Mouse (Mus musculus) kidney, adult 2 months (tissue): ENCODE results near the gene Heatr6.

Experiments used
- CTCF ChIP-seq: fragments of 200-500 bp; conservative IDR thresholded peaks from 2 replicates; pipeline ENCODE4 v1.5.1; 2011; ENCODE audit warnings: low read depth, mild to moderate bottlenecking, control low read depth, low read length, moderate library complexity, mixed read lengths; ENCODE audit not compliant: insufficient read depth, insufficient read length
- POLR2A ChIP-seq: fragments of 200-500 bp; IDR thresholded peaks from one replicate; pipeline ENCODE4 v1.6.1; 2011; ENCODE audit warnings: low read depth, low read length, control low read depth

DNA sequence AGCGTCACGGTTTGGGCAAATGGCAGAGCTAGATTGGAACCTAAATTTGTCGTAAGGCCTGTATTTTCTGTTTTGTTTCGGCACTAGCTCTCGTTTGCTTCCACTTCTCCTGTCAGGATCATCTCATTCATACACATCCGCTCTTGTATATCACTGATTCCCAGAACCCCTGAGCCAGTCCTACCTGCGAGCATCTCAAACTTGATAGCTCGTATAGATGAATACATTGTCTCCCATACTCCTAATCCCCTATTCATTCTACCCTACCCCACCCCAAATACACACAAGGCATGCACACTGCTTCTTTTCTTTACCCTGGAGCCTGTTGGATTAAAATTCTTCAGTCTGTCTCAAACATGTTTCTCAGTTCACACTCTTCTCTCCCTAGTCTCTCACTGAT lies 731 bp downstream of the Heatr6 start:
- TF ChIP-seq POLR2A (no peak), CTCF (no peak)
